Mouse (Mus musculus) thymus, adult 2 months (tissue): Measurements from ENCODE around the gene Kndc1.

Experiments
- CTCF ChIP-seq: fragments of 200-500 bp; IDR thresholded peaks from 2 replicates; pipeline ENCODE4 v1.5.1; 2012; ENCODE audit warnings: mild to moderate bottlenecking, control low read depth, low read length, moderate library complexity, borderline replicate concordance; ENCODE audit not compliant: control insufficient read depth, poor library complexity, insufficient read depth; ENCODE audit errors: extremely low read depth
- POLR2A ChIP-seq: fragments of 200-500 bp; IDR thresholded peaks from 2 replicates; pipeline ENCODE4 v1.6.1; 2012; ENCODE audit warnings: mild to moderate bottlenecking, low read length, control low read depth, moderate library complexity; ENCODE audit not compliant: control insufficient read depth, poor library complexity, insufficient read depth; ENCODE audit errors: extremely low read depth

- TF ChIP-seq CTCF = no peak
- no peak for TF ChIP-seq POLR2A
Measured at GRCm38 (mm10) chr7:139956658-139957057, 62.2 kb downstream of the Kndc1 start.
